Mouse (Mus musculus): ENCODE results near the gene Chia1. TPM values are rescaled to one million over a fixed set of nuclear protein-coding genes. Genes with fewer than 3 reads are reported as not detected.
"Not testable (repeated sequence)": the region's sequence is repeated elsewhere in the genome, so short reads cannot be mapped to it uniquely, and the experiment has no call there.

The Chia1 gene
- total RNA-seq (2021), result not detected
- long read RNA-seq, experiment 1, result 0 reads
- long read RNA-seq, experiment 2, partial matches to known transcripts, result 0 of 1 reads
- long read RNA-seq, experiment 2, other reads (novel, unspliced or antisense), result 1 of 1 reads

DNA sequence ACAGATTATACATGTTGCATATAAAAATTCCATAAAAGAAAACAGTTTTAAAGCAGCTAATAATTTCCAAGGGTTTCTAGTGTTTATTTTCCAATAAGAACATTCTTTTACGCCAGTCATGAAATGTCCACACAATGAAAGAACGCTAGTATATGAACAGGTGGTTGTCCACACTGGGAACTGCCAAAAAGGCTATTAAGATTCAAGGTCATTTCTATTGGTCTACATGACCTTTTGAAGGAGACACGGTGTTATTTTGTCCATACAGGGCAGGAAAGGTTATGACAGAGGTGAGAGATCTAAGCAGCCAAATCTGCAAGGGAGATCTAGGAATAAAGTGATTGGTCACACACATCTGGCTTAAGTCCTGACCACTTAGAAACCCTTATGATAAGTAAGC, at the start of gene Chia1:
Gene Chia1 (plus strand): TSS at position 301 of the 400 bp plus-strand sequence.
- intact Hi-C loops (cut with DNase I), result no loop called here
- DNase-seq, result no peak

DNA sequence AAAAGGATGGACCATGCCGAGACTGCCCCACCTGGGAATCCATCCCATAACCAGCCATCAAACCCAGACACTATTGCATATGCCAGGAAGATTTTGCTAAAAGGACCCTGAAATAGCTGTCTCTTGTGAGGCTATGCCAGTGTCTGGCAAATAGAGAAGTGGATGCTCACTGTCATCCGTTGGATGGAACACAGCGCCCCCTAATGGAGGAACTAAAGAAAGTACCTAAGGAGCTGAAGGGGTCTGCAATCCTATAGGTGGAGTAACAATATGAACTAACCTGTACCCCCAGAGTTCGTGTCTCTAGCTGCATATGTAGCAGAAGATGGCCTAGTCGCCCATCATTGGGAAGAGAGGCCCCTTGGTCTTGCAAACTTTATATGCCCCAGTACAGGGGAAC, 45.3 kb upstream of the Chia1 start:
- intact Hi-C loops (cut with DNase I); DNase-seq: not testable (repeated sequence)

DNA sequence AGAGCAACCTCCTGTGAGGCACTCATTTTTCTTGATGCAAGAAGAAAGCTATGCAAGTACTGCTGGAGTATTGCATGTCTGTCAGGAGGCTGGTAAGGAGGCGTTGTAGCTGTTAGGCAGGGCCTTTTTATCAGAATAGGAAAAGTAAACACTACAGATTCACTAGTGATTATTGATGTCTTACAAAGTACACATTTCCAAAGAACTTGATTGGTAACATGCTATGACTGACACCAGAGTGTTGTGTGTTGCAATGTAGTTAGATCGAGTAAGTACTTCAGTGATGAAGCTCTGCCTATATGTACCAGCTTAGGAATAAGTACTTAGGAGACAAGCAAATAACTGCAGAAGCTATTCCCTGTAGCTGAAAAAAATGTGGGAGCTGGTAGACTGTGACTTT, 42.0 kb upstream of the Chia1 start:
- intact Hi-C loops (cut with DNase I), result no loop called here
- DNase-seq, result no peak

DNA sequence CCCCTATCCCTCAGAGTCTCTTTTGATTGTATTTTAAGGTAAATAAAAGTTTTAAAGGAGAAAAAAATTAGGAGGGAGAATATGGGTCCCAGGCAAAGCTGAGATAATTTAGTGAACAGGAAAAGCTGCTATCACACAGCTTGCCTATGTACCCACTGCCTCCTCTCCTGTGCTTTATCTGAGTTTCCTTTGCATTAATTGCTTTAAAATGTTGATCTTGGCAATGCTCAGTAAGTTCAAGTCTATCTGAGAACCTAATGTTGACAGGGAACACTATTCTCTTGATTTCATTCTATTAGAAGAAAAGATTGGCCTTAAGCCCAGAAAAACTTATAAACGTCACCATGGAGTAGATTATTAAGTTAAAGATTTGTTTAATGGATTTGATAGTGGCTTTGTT, 38.2 kb upstream of the Chia1 start:
- no peak for DNase-seq
- intact Hi-C loops (cut with DNase I), result no loop called here

DNA sequence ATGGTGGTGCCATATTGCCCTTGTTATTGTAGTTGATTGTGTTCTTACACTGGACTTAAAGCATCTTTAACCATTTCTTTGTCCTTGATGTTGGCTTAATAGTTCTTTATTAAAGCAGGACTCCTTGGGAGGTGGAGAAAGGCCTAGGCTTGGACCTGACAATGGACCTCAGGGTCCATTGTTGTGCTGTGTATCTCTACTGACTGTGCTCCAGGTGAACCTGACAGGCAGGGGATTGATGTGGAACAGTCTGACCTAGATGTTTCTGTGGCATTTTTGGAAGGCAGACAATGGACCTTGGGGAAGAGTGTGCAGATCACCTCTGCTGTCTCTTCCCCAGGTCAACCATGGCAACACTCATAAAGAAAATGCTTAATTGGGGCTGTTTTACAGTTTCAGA, 14.0 kb downstream of the Chia1 start:
- DNase-seq, result no peak
- intact Hi-C loops (cut with DNase I), result no loop called here

DNA sequence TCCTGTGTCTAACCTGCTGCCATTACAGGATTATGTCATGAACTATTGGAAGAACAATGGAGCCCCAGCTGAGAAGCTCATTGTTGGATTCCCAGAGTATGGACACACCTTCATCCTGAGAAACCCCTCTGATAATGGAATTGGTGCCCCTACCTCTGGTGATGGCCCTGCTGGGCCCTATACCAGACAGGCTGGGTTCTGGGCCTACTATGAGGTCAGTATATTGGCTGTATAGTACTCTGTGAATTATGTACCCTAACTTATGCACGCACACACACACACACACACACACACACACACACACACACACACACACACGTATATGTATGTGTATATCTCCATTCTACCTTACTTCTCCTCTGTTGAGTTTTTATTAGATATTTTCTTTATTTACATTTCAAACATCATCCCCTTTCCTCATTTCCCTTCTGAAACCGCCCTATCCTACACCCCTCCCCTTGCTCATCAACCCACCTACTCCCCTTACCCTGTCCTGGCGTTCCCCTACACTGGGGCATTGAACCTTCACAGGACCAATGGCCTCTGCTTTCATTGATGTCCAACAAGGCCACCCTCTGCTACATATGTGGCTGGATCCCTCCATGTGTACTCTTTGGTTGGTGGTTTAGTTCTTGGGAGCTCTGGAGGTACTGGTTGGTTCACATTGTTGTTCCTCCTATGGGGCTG, 15.9 kb downstream of the Chia1 start:
- no peak for DNase-seq
- intact Hi-C loops (cut with DNase I), result no loop called here

DNA sequence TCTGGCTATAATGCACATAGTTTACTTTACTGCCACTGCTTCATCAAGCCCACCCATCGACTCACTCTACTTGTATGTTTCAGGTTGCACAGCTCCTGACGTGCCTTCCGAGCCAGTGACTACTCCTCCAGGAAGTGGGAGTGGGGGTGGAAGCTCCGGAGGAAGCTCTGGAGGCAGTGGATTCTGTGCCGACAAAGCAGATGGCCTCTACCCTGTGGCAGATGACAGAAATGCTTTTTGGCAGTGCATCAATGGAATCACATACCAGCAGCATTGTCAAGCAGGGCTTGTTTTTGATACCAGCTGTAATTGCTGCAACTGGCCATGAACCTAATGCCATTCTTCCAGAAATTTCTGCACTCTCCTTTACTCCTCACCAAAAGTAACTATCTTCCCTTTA, 18.7 kb downstream of the Chia1 start:
- DNase-seq, result no peak
- intact Hi-C loops (cut with DNase I), result no loop called here

DNA sequence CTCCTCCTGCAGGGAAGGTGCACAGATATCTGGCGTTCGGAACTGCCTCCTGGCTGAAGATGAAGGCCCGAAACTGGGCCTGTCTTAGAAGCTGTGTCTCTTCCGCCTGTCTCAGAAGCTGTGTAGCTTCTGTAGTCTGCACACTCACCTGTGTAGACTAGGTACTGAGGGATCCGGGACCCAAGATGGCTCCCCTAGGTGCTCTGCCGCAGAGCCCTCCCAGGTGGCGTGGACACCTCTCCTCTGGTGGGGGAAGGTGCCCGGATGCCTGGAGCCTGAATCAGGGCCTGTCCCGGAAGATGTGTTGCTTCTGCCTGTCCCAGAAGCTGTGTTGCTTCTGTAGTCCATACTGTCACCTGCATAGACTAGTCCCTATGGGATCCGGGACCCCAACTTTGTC, 31.1 kb downstream of the Chia1 start:
- no peak for DNase-seq
- intact Hi-C loops (cut with DNase I), result no loop called here

DNA sequence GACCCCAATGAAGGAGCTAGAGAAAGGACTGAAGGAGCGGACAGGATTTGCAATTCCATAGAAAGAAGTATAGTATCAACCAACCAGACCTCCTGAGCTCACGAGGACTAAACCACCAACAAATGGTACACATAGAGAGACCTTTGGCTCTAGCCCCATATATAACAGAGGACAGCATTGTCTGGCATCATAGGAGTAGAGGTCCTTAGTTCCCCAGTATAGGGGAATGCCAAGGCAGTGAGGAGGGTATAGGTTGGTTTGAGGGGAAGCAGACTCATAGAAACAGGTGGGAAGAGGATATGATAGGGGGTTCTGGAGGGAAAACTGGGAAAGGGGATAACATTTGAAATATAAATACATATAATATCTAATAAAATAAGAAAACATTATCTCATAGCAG, 41.4 kb downstream of the Chia1 start:
- intact Hi-C loops (cut with DNase I), result no loop called here

DNA sequence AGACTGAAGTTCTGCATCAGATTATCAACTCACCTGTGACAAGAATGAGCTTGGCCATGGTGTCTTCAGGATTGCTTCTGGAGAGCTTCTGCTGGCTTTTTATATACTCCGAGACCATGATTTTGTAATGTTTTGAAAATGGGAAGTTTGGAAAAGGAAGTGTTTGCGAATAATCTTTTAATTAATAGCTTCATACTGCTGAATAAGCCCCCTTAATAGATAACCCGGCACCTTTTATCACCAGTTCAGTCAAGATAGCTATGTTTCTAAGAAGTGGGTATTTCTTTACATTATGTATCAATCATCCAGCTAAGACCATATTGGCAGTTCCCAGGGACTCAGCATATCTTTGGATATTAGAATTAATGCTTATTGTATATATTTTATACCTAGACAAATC, 54.4 kb downstream of the Chia1 start, which contains the start of gene Chil3:
Gene Chil3 (minus strand): TSS at position 101 of the 400 bp plus-strand sequence.
- intact Hi-C loops (cut with DNase I), result no loop called here
- no peak for DNase-seq

More for the DNA sequence above, 41.4 kb downstream of the Chia1 start:
- DNase-seq, result no peak

DNA sequence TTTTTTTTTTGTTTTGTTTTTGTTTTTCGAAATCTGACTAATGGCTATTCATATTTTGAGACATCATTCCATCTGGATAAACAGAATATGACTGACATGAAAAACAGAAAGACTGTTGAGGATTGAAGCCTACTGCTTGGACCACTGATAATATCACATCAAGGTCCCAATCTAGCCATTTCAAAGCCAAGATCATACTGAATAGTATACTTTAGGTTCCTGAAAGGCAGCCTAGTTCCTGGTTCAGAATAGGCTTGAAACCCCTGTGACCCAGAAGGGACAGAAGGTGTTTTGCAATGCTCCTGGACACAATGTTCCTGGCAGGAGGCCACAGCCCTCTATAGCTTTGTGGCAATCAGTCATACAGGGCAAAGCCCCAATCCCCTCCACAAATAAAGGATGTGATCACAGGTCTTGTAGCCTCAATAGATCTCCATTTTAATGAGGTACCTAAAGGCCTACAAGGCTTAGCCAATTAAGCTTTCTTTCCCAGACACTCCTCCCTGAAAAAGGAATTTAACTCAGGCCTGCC, 57.6 kb downstream of the Chia1 start:
- no peak for DNase-seq
- intact Hi-C loops (cut with DNase I), result no loop called here

DNA sequence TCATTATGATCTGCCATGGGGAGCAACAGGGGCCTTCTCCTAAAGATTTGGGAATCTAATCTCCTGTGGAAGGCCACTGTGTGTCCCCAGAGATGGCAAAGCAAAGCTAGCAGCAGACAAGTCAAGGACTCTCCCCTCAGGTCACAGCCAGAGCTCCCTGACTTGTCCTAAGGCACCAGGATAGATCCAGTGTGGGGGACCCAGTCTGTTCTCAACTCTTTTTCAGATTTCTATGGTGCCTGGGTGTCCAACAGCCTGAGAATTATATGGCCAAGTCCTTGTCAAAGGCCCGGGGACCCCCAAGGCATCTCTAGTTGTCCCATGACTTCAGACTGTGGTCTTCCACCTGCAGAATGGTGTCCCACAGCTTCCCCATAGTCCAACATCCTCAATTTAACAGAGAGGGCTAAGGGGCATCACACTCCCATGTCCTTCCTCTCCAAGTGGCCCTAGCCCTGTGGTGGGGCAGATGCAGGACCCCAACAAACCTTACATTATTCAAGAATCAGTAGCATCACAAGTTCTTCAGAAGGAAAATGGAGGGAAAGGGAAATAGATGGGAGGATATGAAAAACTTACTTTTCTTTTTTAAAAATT, 58.2 kb downstream of the Chia1 start:
- no peak for DNase-seq
- intact Hi-C loops (cut with DNase I), result no loop called here

DNA sequence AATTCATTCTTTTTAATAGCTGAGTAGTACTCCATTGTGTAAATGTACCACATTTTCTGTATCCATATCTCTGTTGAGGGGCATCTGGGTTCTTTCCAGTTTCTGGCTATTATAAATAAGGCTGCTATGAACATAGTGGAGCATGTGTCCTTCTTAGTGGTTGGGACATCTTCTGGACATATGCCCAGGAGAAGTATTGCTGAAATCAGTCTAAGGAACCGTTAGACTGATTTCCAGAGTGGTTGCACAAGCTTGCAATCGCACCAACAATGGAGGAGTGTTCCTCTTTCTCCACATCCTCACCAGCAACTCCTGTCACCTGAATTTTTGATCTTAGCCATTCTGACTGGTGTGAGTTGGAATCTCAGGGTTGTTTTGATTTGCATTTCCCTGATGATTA, 59.5 kb downstream of the Chia1 start:
- DNase-seq; intact Hi-C loops (cut with DNase I): not testable (repeated sequence)

DNA sequence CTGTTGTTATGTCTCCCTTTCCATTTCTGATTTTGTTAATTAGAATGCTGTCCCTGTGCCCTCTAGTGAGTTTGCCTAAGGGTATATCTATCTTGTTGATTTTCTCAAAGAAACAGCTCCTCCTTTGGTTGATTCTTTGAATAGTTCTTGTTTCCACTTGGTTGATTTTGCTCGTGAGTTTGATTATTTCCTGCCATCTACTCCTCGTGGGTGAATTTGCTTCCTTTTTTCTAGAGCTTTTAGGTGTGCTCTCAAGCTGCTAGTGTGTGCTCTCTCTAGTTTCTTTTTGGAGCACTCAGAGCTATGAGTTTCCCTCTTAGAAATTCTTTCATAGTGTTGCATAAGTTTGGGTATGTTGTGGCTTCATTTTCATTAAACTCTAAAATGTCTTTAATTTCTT, 61.9 kb downstream of the Chia1 start:
- DNase-seq; intact Hi-C loops (cut with DNase I): not testable (repeated sequence)

DNA sequence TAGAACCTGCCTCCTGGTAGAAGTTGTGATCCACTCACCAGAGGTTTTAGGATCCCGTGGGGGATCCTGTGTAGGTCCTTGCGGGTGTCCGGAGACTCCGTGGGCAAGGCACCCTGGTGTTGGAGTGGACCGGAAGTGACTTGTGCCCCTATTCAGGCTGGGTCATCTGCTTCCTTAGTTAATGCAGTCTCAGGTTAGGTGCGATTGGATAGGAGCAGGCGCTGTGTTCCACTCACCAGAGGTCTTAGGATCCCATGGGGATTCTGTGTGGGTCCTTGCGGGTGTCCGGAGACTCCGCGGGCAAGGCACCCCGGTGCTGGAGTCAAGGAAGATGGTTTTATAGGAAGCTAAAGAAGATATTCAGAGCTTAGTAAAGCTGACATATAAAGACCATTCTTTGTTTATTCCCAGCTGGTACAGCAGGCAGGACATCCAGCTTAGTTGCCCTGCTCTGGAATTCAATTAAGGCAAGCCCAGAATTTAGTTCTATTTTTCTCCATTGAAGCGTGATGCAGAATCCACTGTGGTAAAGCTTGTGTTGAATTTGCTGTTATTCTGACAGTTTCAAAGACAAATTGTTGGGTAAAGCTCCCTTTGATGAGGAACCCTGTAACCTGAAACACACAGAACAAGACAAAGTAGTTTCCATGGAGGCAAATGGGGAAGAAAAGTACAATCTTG, 64.6 kb downstream of the Chia1 start:
- no peak for DNase-seq
- intact Hi-C loops (cut with DNase I), result no loop called here

Other genes with a start within 250 kb of the Chia1 start
- not detected for gene Adora3, start 242.4 kb upstream of the Chia1 start, total RNA-seq (2021)
- not detected for gene Tmigd3, start 242.3 kb upstream of the Chia1 start, total RNA-seq (2021)
- gene I830077J02Rik, start 180.6 kb upstream of the Chia1 start, total RNA-seq (2021), result under 1 TPM in 1 of 2 experiments, not detected in 1; 0.26 TPM
- 10 to 100 TPM; 26.9 to 29.3 TPM for gene Wdr77, start 153.9 kb upstream of the Chia1 start, total RNA-seq (2021)
- 100 to 1,000 TPM; 614 to 667 TPM for gene Atp5f1, start 153.1 kb upstream of the Chia1 start, total RNA-seq (2021)
- under 1 TPM; 0.51 to 0.79 TPM for gene Ovgp1, start 139.5 kb upstream of the Chia1 start, total RNA-seq (2021)
- not detected for gene Pifo, start 98.6 kb upstream of the Chia1 start, total RNA-seq (2021)
- not detected for gene Chil5, start 80.4 kb upstream of the Chia1 start, total RNA-seq (2021)
- gene Chil3, start 54.3 kb downstream of the Chia1 start, total RNA-seq (2021), result not detected
- not detected for gene Chil4, start 106.3 kb downstream of the Chia1 start, total RNA-seq (2021)